Mouse (Mus musculus) lung, embryonic 14.5 days (tissue): ENCODE data around the gene Hes5. TPM values are rescaled to one million over a fixed set of nuclear protein-coding genes. Genes with fewer than 3 reads are reported as not detected.

Experiments used
- ATAC-seq: fragments of 200-750 bp; cut with Nextera tagmentation; 2 replicates; pipeline ENCODE4 v1.8.0; 2017; ENCODE audit warnings: mild to moderate bottlenecking, moderate TSS enrichment, moderate library complexity; ENCODE audit not compliant: insufficient read depth
- DNase-seq: peaks from one replicate; pipeline ENCODE4 v3.0.0-alpha.2; 2015
- H3K27ac ChIP-seq: fragments of 300-500 bp; sonication (generic); 2 replicates; pipeline ENCODE4 v1.5.1; 2014; ENCODE audit warnings: low read depth, mild to moderate bottlenecking, moderate library complexity
- H3K27me3 ChIP-seq: fragments of 300-500 bp; sonication (generic); 2 replicates; pipeline ENCODE4 v1.6.1; 2014; ENCODE audit warnings: low read length, control low read depth; ENCODE audit not compliant: insufficient read depth
- H3K36me3 ChIP-seq: fragments of 300-500 bp; sonication (generic); 2 replicates; pipeline ENCODE4 v1.6.1; 2014; ENCODE audit warnings: control low read depth; ENCODE audit not compliant: insufficient read depth
- H3K4me1 ChIP-seq: fragments of 300-500 bp; sonication (generic); 2 replicates; pipeline ENCODE4 v1.6.1; 2014; ENCODE audit warnings: antibody characterized with exemption, control low read depth; ENCODE audit not compliant: insufficient read depth
- H3K4me2 ChIP-seq: fragments of 300-500 bp; sonication (generic); 2 replicates; pipeline ENCODE4 v1.6.1; 2014; ENCODE audit warnings: mild to moderate bottlenecking
- H3K4me3 ChIP-seq: fragments of 300-500 bp; sonication (generic); 2 replicates; pipeline ENCODE4 v1.5.1; 2014; ENCODE audit warnings: low read depth, low read length
- H3K9ac ChIP-seq: fragments of 300-500 bp; sonication (generic); 2 replicates; pipeline ENCODE4 v1.6.1; 2014
- H3K9me3 ChIP-seq: fragments of 300-500 bp; sonication (generic); 2 replicates; pipeline ENCODE4 v1.6.1; 2016; ENCODE audit warnings: low read depth, low read length, control low read depth
- CTCF ChIP-seq: IDR thresholded peaks from 2 replicates; pipeline ENCODE4 v1.5.1; 2016; ENCODE audit warnings: antibody characterized with exemption, low read depth
- WGBS: fragments of 180-500 bp; shearing (Covaris S2); extraction: QIAGEN DNeasy Blood & Tissue Kit; methylation state at CpG from one replicate; pipeline ENCODE4 v1.1.7; 2014; 5-methylcytosine and 5-hydroxymethylcytosine counted together
- polyA plus RNA-seq: library from polyadenylated mRNA; unstranded; fragments of >200 nt; fragmentation: Nextera tagmentation; extraction: Ambion mirVana; gene quantifications from 2 replicates; pipeline ENCODE4 v1.2.1, GENCODE M21; 2014

The Hes5 gene
- polyA plus RNA-seq, 1 experiment from 2014 or later, result 0.14 TPM

- Histone ChIP-seq H3K36me3 (no peaks in the 10 kb centered on the region), H3K27me3 (peaks cover 63% of the 10 kb centered on the region), H3K4me1 (no peaks in the 10 kb centered on the region), H3K4me2 (no peak overlapping the region), H3K9ac (no peak overlapping the region), H3K4me3 (no peak overlapping the region), H3K27ac (no peak overlapping the region), H3K9me3 (no peaks in the 10 kb centered on the region)
- TF ChIP-seq CTCF, result no peak
- ATAC-seq (no peak), DNase-seq (no peak)
- WGBS, result 12% methylated on average over 16 of the region's 16 CpGs
Observed at GRCm38 (mm10) chr4:154949589-154949982, 11.1 kb upstream of the Hes5 start.

- TF ChIP-seq CTCF, result no peak
- Histone ChIP-seq H3K9ac (no peak overlapping the region), H3K9me3 (no peaks in the 10 kb centered on the region), H3K4me3 (no peak overlapping the region), H3K27me3 (peaks cover 80% of the 10 kb centered on the region), H3K36me3 (no peaks in the 10 kb centered on the region), H3K4me1 (peaks cover 4% of the 10 kb centered on the region; the same call in 1 of the 2 replicates), H3K27ac (no peak overlapping the region), H3K4me2 (no peak overlapping the region)
- ATAC-seq (no peak), DNase-seq (no peak)
- whole genome bisulfite sequencing, result 2% methylated on average over 26 of the region's 26 CpGs
Observed at GRCm38 (mm10) chr4:154952461-154953241, 8.1 kb upstream of the Hes5 start.

- TF ChIP-seq CTCF, result no peak
- 39% methylated on average over 9 of the region's 9 CpGs for WGBS
Observed at GRCm38 (mm10) chr4:154956604-154957003, 4.1 kb upstream of the Hes5 start.

GRCm38 (mm10) chr4:154957289-154957993, 3.3 kb upstream of the Hes5 start:
- peak overlapping the region; percentile 53; the same call in 1 of the 2 replicates for H3K4me2 ChIP-seq
- TF ChIP-seq CTCF, result no peak
- ATAC-seq (no peak), DNase-seq (peak; percentile 37)
- peaks cover 82% of the 10 kb centered on the region for H3K27me3 ChIP-seq
- H3K27ac ChIP-seq, result no peak overlapping the region
- H3K9me3 ChIP-seq, result no peaks in the 10 kb centered on the region
- H3K4me1 ChIP-seq, result peaks cover 11% of the 10 kb centered on the region
- no peaks in the 10 kb centered on the region for H3K36me3 ChIP-seq
- no peak overlapping the region; the same call in 1 of the 2 replicates for H3K9ac ChIP-seq
- H3K4me3 ChIP-seq, result no peak overlapping the region
- WGBS, result 35% methylated on average over 13 of the region's 13 CpGs

More at GRCm38 (mm10) chr4:154956604-154957003, 4.1 kb upstream of the Hes5 start:
- DNase-seq, result no peak
- Histone ChIP-seq H3K27ac (no peak overlapping the region), H3K27me3 (peaks cover 82% of the 10 kb centered on the region), H3K9me3 (no peaks in the 10 kb centered on the region), H3K36me3 (no peaks in the 10 kb centered on the region), H3K4me1 (peaks cover 11% of the 10 kb centered on the region), H3K4me2 (no peak overlapping the region), H3K4me3 (no peak overlapping the region), H3K9ac (no peak overlapping the region)
- ATAC-seq, result no peak

GRCm38 (mm10) chr4:154958171-154958570, 2.6 kb upstream of the Hes5 start:
- WGBS, result 1% methylated on average over 15 of the region's 15 CpGs
- Histone ChIP-seq H3K4me2 (peak overlapping the region; percentile 53), H3K36me3 (no peaks in the 10 kb centered on the region), H3K4me1 (peaks cover 11% of the 10 kb centered on the region), H3K27ac (no peak overlapping the region), H3K9me3 (no peaks in the 10 kb centered on the region), H3K27me3 (peaks cover 82% of the 10 kb centered on the region), H3K9ac (peak overlapping the region; percentile 3), H3K4me3 (0 out of 2 replicates have a peak overlapping the region, but pooled peaks have one; percentile 7)
- ATAC-seq (0 out of 2 replicates have a peak, but pooled peaks have one; percentile 33), DNase-seq (peak; percentile 70)
- TF ChIP-seq CTCF, result no peak

- Histone ChIP-seq H3K36me3 (no peaks in the 10 kb centered on the region), H3K9ac (no peak overlapping the region; the same call in 1 of the 2 replicates), H3K9me3 (no peaks in the 10 kb centered on the region), H3K4me1 (peaks cover 11% of the 10 kb centered on the region), H3K4me2 (peak overlapping the region; percentile 53; the same call in 1 of the 2 replicates), H3K27ac (no peak overlapping the region), H3K27me3 (peaks cover 81% of the 10 kb centered on the region), H3K4me3 (no peak overlapping the region)
- ATAC-seq (no peak), DNase-seq (no peak)
- WGBS, result 16% methylated on average over 8 of the region's 8 CpGs
- no peak for TF ChIP-seq CTCF
Observed at GRCm38 (mm10) chr4:154958621-154959020, 2.1 kb upstream of the Hes5 start.
